Mouse (Mus musculus) testis, adult 2 months (tissue): ENCODE data around the gene Gm28230.

Experiments used
- CTCF ChIP-seq: fragments of 200-500 bp; IDR thresholded peaks from 2 replicates; pipeline ENCODE4 v1.5.1; 2012; ENCODE audit warnings: low read depth, mild to moderate bottlenecking, inconsistent platforms, low read length, moderate library complexity; ENCODE audit not compliant: control insufficient read depth, insufficient read depth, insufficient replicate concordance
- POLR2A ChIP-seq: fragments of 200-500 bp; IDR thresholded peaks from 2 replicates; pipeline ENCODE4 v1.6.1; 2012; ENCODE audit warnings: low read depth, mild to moderate bottlenecking, inconsistent platforms, low read length, moderate library complexity; ENCODE audit not compliant: control insufficient read depth

DNA sequence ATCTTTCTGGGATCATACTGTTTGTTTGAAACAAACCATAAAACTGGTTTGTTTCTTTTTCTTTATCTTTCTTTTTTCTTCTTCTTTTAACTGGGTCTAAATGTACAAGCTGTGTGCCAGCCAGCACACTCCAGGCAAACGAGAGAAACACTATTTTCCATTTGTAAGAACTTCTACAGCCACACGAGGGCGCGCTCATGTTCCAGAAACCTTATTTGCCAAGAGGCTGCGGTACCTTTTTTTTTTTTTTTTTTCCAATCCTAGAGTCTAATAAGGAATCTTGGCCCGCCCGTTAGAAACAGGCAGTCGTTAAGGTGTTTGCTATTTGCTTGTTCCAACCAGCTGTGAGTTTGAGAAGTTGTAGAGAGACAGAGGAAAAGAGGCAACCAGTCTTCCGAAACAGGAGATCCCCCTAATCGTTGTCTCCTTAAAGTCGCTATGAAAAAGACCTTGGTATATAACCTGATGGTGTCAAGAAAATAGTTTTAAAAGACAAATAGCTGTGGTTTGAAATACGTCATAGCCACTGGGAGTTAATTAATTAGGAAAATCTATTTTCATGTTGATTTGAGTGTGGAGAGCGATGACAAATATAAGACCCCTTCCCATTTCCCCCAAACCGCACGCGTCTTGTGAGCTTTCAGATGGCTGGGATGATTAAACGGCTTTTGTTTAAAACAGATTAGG lies 40.1 kb upstream of the Gm28230 start:
- peak; percentile 17; the same call in 1 of the 2 replicates for TF ChIP-seq CTCF
- TF ChIP-seq POLR2A, result no peak
